Mouse (Mus musculus) T-cell, adult 66 days (primary cell): ENCODE data around the gene Kcnc4. TPM values are rescaled to one million over a fixed set of nuclear protein-coding genes. Genes with fewer than 3 reads are reported as not detected.

ENCODE experiments used
- total RNA-seq, 2 experiments: library from RNA; stranded (reverse); gene quantifications; 3 replicates in 1 of 2; 4 replicates in 1 of 2; pipeline ENCODE4 v1.2.4; 2023

The Kcnc4 gene
- not detected for total RNA-seq

GRCm38 (mm10) chr3:107459196-107459772, at the start of gene Kcnc4:
Kcnc4 (minus strand) TSS chr3:107459552.

Other genes with a start within 250 kb of the Kcnc4 start
- gene Cym, start 237.8 kb downstream of the Kcnc4 start, total RNA-seq = not detected
- gene A630076J17Rik, start 228.9 kb downstream of the Kcnc4 start, total RNA-seq = not detected
- gene Prok1, start 219.8 kb downstream of the Kcnc4 start, total RNA-seq = not detected
- gene Lamtor5, start 180.7 kb downstream of the Kcnc4 start, total RNA-seq = 10 to 100 TPM; 45.2 to 49.5 TPM
- gene Slc16a4, start 168.3 kb downstream of the Kcnc4 start, total RNA-seq = 1 to 10 TPM in 1 of 2 experiments, under 1 TPM in 1; 0.83 to 1.5 TPM
- 10 to 100 TPM; 53.3 TPM for gene Rbm15, start 125.9 kb downstream of the Kcnc4 start, total RNA-seq
- not detected for gene Slc6a17, start 58.5 kb upstream of the Kcnc4 start, total RNA-seq
- gene Ubl4b, start 95.5 kb upstream of the Kcnc4 start, total RNA-seq = not detected
- not detected for gene Alx3, start 135.5 kb upstream of the Kcnc4 start, total RNA-seq
- gene Gm10961, start 171.8 kb upstream of the Kcnc4 start, total RNA-seq = not detected
- 10 to 100 TPM; 53.0 to 55.1 TPM for gene Strip1, start 172.1 kb upstream of the Kcnc4 start, total RNA-seq
- 10 to 100 TPM; 75.7 to 84.7 TPM for gene Ahcyl1, start 237.0 kb upstream of the Kcnc4 start, total RNA-seq